Mouse (Mus musculus) midbrain, embryonic 10.5 days (tissue): Measurements from ENCODE around the gene Lmbr1. TPM values are rescaled to one million over a fixed set of nuclear protein-coding genes. Genes with fewer than 3 reads are reported as not detected.

Experiments used
- DNase-seq: peaks from one replicate; pipeline ENCODE4 v3.0.0-alpha.2; 2017; ENCODE audit warnings: low spot score
- H3K27ac ChIP-seq: fragments of 300-500 bp; sonication (generic); replicated peaks from 2 replicates; pipeline ENCODE4 v1.5.1; 2016; ENCODE audit warnings: mild to moderate bottlenecking
- H3K27me3 ChIP-seq: fragments of 300-500 bp; sonication (generic); 2 replicates; pipeline ENCODE4 v1.6.1; 2016; ENCODE audit warnings: low read depth, mild to moderate bottlenecking; ENCODE audit not compliant: poor library complexity, severe bottlenecking
- H3K36me3 ChIP-seq: fragments of 300-500 bp; sonication (generic); 2 replicates; pipeline ENCODE4 v1.6.1; 2016; ENCODE audit warnings: mild to moderate bottlenecking, moderate library complexity
- H3K4me1 ChIP-seq: fragments of 300-500 bp; sonication (generic); 2 replicates; pipeline ENCODE4 v1.6.1; 2016
- H3K4me3 ChIP-seq: fragments of 300-500 bp; sonication (generic); 2 replicates; pipeline ENCODE4 v1.5.1; 2016; ENCODE audit warnings: mild to moderate bottlenecking, moderate library complexity
- H3K9me3 ChIP-seq: fragments of 300-500 bp; sonication (generic); replicated peaks from 2 replicates; pipeline ENCODE4 v1.6.1; 2016; ENCODE audit warnings: mild to moderate bottlenecking
- WGBS: fragments of 180-500 bp; shearing (Covaris S2); methylation state at CpG from one replicate; pipeline ENCODE4 v1.1.7; 2016; 5-methylcytosine and 5-hydroxymethylcytosine counted together
- microRNA-seq: library from miRNA; unstranded; fragments of <30 nt; microRNA quantifications from one replicate; pipeline ENCODE4, GENCODE M21; 2017
- polyA plus RNA-seq: library from polyadenylated mRNA; unstranded; fragments of >200 nt; fragmentation: Nextera tagmentation; extraction: Ambion mirVana; gene quantifications from 2 replicates; pipeline ENCODE4 v1.2.1, GENCODE M21; 2016

Lmbr1 gene
- polyA plus RNA-seq, 1 experiment from 2014 or later: 9.8 TPM

- no peak for DNase-seq
- no peaks in the 10 kb centered on the region for H3K27me3 ChIP-seq
- 89% methylated on average over 5 of the region's 5 CpGs for WGBS
- no peaks in the 10 kb centered on the region for H3K9me3 ChIP-seq
- H3K36me3 ChIP-seq: no peaks in the 10 kb centered on the region
- no peak overlapping the region for H3K4me3 ChIP-seq
- no peak overlapping the region for H3K27ac ChIP-seq
- peaks cover 4% of the 10 kb centered on the region; the same call in 1 of the 2 replicates for H3K4me1 ChIP-seq
Measured at GRCm38 (mm10) chr5:29186798-29187197, 191.4 kb downstream of the Lmbr1 start.

Small RNAs within 50 kb of the gene (microRNA-seq; reads per million reads assigned to microRNA genes)
- not detected for gene Gm23801

Other genes starting within 250 kb of the Lmbr1 start
- 7.0 and 8.4 TPM in 2 replicates for gene Rnf32, start 182.4 kb downstream of the Lmbr1 start, polyA plus RNA-seq
- 27.7 and 33.7 TPM in 2 replicates for gene Nom1, start 56.3 kb upstream of the Lmbr1 start, polyA plus RNA-seq
- not detected in 2 replicates for gene Mnx1, start 100.1 kb upstream of the Lmbr1 start, polyA plus RNA-seq
- 16.1 and 20.8 TPM in 2 replicates for gene Ube3c, start 190.9 kb upstream of the Lmbr1 start, polyA plus RNA-seq